Mouse (Mus musculus) 3T3-L1 (cell line): ENCODE results near the gene Abcg4.
"Not testable (repeated sequence)": the region's sequence is repeated elsewhere in the genome, so short reads cannot be mapped to it uniquely, and the experiment has no call there.

Source experiments
- DNase-seq: peaks from one replicate; pipeline ENCODE4 v3.0.0-alpha.2; 2015; ENCODE audit warnings: low read depth, low spot score

Gene Abcg4

DNA sequence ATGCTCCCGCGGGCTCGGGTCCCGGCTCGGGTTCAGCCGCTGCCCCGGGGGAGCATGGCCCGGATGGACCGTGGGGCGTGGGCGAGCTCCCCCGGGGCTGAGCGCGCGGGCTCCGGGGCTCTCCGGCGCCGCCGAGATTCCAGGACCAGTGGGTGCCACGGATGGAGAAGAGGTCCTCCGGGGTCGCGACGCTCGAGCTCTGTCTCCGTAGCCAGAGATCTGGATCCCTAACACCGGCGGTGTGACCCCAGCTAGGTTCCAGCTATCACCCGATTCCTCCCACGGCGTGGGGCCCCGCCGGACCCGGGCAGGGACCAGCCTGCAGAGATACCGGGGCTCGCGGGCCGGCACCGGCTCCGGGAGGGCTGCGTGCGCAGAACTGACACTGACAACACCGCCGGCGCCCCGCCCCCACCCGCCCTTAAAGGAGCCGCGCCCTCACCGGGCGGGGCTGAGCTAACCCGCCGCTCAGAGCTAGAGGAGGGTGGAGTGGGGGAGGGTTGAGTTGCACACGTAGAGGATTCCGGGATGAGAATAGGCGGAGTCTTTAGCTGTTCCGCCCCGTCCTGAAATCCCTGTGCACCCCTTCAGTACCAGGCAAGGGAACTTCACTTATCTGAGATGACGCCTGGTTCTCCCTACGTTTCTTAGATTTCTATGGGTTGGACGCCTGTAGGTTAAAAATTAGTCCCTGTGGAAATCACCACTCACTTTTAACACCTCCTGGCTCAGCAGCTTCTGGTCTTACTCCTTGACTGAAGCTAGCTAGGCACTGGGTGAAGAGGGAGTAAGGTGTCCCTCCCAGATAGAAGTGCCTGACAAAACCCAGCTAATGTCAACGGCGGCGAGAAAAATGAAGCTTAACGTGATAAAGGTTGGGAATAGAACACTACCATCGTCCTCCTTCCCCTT lies 31.7 kb upstream of the Abcg4 start, which contains the start of gene C2cd2l:
Gene C2cd2l (minus strand): TSS at position 399 of the 912 bp plus-strand sequence.
- DNase-seq: peak; percentile 97

DNA sequence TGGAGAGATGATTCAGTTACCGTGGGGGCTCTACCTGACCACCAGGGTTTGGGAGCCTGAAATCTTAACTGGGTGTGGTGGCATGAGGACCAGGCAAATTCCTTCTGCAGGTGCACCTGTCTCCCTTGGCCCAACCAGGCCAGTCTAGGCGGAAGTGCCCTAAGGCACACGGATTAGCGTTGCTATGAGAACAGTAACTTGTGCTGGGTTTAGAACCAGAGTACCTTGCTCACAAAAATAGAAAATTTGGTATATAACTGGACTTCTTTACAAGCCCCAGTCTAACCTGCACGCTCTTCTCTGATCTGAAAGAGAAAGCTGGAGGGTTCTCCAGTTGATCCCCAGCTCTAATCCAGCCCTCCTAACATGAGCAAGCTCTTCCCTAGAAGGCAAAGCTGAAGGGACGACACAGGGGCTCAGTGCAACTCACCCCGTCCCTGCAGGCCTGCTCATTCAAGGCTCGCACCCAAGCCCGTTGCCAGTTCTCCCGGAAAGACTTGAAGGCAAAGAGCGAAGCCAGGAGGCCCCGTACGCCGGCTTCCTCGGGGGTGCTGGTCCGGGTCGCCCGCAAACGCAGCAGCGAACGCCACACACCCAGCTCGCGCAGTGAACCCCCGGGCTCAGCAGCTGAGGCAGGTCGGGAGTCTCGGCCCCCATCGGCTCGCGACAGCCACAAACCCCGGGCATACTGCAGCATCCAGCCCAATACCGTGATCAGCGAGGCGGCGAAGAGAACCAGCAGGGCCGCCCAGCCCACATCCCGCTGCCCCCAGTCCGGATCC lies 30.9 kb upstream of the Abcg4 start:
- peak; percentile 22 for DNase-seq

DNA sequence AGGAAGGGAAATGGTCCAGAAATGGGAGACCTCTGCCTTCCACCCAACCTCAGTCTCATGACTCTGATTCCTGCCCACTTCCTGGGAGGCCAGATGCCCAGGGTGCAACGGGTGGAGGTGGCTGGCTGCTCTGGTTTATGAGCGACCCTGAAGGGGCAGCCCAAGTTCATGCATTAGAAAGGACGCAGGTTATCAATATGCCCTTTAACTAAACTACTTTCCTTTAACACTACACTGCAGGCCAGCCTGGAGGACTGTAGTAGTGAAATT lies 30.3 kb upstream of the Abcg4 start:
- DNase-seq: no peak

DNA sequence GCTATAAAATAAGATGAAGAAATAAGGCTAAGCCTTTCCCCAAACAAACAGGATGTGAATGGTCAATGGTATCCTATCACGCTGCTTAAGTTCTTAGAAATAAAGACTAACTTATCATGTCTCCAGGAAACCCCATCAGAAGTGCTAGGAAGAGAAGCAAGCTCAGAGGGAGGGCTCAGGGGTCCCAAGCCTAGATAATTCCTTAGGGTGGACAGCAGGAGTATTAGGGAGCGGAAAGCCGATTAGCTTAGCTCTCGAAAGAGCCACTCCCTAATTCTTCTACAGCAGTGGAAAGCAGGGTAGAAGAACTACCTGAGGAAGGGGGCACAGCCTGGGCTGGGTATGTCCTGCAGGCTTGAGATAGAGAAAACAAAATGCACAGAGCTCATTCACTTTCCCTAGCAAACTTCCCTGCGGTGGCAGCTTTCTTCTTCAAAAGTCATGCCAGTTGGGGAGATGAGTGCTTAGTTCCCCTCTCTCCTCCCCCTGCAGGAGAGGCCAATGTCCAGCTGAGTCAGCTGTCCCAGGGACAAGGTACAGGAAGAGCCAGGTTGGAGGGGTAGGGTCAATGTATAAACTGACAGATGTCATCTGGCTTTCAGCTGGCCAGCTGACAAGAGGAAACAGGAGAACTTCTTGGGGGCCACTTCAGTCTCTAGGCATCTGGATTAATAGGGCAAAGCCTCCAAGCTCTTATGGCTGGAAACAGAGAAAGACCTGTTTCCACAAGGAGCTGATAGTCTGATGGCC lies 29.8 kb upstream of the Abcg4 start:
- DNase-seq: peak; percentile 13

DNA sequence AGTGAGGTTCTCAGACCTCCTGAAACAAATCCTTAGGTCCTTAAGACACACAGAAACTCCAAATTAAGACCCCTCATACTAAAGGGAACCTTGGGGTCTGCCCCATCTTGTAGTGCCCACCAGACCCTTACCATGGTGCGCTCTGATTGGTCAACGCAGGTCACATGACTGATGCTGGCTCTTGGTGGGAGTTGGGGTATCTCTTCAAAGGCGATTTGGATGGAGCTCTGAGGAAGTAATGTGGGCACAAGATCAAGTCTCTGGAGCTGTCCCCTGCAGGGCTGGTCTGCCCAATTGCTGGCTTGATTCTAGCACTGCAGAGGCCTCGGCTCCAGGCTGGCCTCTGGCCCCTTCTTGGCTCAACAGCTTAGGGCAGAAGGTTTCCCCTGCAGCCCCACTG lies 29.0 kb upstream of the Abcg4 start:
- DNase-seq: no peak

DNA sequence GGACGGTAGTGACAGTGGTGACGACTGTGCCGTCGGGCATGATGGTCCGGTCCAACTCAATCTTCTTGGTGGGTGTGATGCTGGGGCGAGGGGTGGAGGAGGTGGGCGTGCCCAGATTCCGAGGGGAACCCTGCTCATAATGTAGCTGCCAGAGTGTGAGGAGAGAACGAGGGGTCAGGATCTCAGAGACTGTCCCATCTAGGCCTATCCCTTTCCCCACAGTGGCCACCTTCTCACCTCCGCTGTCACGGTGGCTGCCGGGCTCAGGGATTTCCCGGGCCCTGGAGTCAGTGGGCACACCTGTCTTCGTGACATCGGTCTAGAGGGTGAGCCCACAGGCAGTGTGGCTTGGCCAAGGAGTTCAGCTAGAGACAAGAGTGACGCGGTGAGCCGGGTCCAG lies 26.5 kb upstream of the Abcg4 start:
- no peak for DNase-seq

DNA sequence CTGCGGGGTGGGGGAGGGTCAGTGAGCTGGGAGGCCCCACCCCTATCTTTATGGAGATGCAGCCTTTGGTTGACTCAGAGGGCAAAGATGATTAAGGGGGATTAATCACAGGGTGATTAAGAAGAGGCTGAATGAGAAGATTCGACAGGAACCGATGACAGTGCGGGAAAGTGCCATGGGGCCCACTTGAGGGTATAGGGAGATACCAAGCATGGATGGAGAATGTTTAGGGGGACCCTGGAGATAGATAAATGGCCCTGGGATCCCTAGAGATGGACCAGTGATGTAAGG lies 25.8 kb upstream of the Abcg4 start:
- DNase-seq: no peak

DNA sequence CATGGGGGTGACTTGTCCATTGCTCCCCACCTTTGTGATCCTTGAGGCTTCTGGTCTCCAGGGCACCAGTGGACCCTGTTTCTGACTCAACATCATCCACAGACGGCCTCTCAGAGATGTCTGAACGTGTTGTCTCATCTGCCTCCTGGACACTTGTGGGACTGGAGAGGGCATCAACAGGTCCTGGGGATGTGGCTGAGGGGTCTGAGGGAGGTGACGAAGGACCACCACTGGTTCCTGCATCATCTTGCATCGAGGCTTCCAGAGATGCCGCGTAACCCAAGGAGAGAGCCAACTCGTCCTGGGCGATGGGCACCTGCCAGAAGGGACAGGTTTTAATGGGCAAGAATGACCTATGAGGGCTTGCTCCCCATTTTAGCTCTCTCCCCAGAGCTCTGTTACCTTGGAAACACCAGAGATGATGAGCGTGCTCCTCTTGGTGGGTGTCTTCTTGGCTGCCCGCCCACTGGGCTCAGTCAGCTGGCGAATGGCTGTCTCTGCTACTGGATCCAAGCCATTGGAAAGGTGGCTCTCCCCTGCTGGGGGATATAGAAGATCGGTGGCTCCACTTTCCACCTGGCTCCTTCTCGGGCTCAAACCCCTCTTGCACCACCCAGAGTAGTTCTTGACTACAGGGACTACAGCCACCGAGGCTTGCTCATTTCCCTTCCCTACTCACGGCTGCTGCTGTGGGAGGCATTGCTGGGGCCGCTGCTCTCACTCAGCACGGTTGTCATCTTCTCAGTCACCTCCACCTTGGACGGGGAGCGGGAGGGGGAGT lies 25.3 kb upstream of the Abcg4 start:
- DNase-seq: no peak

DNA sequence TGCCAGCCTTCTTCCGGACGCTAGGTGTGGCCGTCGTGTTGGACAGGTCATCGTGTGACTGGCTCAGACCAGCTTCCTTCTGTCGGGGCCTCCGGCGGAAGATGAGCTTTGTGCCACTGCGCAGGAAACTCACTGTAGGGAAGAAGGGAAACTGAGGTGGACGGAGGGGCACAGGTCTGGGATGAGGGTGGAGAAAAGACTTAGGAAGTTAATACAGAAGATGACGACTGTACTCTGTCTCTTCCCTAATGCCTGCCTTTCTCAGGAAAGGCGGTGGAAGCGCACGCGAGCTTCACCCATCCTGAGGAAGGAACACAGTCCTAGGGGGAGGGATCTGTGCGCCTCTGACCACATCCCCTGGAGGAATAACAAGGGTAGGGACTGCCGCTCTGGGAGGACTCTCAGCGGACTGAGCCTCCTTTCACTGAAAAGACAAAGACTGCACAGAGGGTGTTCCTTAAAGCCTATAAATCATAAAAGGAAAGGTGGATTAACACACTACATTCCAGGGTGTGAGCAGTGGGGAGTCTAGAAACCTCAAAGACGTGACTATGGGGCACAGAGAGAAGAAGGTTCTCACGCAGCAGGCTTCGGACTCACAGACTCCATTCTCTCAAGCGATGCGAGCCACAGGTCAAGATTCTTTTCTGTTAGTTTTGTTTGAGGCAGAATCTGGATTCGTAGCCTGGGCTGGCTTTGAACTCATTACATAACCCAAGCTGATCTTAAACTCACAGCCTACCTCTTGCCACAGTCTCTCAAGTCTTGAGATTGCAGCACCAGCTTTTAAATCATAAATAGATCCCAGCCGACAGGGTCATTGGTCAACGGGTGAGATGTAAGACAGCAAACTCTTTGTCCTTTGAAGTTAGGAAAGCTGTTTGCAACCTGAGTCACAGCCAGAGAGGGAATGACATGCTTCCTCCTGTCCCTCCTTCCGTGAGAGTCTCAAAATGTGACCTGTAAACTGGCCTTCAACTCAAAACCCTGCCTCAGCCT lies 23.0 kb upstream of the Abcg4 start:
- no peak for DNase-seq

DNA sequence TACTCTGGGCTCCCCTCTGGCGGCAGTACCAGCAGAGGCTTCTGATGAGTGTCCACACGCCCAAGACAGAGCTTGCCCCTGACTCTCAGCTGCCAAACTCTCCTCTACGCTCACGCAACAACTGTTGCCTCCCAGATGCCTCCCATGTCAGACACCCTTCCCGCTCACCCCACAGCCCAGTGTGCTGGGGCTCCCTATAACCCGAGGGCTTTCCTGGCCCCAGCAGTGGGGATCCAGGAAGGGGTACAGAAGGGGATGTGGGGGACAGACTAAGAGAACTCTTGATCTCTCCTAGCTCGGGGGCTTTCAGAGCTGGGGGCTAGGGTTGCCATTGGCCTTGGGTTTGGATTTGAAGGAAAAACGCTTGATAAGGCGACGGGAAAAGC lies 22.3 kb upstream of the Abcg4 start:
- DNase-seq: no peak

DNA sequence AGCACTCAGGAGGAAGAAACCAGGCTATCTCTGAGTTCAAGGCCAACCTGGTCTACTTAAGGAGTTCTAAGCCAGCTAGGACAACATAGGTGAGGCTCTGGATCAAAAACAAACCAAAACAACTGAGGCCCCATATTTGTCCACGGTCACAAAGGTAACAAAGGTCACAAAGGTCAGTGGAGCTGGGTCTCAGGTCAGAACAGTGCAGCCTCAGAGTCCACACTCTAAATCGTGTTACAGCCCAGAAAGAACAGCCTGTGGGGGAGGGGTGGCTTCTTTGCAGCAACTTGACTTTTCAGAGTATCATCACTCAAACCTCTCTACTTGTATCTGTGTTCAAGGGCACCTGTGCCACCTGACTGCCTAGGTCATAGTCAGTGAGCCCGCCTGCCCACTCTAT lies 21.3 kb upstream of the Abcg4 start:
- no peak for DNase-seq

DNA sequence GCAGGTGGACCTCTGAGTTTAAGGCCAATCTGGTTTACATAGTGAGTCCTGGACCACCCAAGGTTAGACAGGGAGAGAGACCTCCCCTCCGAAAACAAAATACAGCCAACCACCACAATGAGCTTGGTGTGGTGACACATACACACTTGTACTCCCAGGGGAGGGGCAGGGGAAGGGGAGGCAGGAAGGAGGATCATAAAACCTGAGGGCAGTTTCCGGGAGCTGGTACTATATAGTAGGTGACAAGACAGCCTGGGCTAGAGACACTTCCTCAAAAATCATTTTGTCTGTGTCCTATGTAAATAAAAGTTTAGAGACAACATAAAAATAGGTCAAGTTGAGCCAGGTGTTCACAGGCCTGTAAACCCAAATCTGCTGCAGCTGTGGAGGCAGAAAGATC lies 18.8 kb upstream of the Abcg4 start:
- no peak for DNase-seq

DNA sequence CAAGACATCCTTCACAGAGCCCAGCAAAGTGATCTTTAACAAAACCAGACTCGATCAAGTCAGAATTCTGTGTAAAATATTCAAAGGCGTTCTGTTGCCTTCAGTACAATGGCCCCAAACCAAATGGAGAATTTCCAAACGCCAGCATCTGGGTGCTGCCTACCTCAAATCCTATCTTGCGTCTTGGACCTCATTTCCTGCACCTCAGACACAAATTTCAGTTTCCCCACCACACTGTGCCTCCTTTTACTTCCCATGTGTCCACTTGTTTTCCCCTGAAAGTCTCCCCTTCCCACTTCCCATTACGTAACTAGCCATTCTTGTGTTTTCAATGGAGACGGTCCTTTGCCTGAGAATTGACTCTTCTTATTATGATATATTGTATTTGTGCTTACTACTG lies 18.1 kb upstream of the Abcg4 start:
- no peak for DNase-seq

DNA sequence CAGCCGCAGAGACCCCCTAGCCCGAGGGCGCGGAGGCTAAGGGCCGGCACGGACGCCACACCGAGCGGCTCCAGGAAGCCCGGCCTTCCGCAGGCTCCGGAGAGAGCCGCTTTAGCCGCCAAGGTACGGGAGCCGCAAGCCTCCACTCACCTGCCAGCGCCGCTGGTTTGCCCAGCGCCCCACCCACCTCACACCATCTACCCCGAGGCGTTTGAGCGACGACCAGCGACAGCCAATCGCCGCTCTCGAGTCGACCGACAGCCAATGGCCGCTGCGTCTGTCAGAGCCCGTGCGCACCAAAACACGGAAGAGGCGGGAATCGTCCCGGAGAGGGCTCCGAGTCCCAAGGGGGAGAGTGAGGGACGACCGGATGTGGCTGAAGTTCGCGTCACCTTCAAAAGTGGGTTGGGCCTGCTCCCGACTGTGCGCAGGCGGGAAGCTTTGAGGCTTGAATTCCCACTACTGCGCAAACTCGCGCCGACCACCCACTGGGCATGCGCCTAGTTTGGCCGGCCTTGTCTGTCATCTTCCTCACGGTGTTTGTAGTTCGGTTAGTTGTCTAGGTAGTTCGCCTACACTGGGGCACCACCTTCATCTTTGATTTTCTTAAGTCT lies 17.2 kb upstream of the Abcg4 start, which contains the start of gene Hinfp:
Gene Hinfp (minus strand): TSS at position 206 of the 614 bp plus-strand sequence.
- peak; percentile 99 for DNase-seq

DNA sequence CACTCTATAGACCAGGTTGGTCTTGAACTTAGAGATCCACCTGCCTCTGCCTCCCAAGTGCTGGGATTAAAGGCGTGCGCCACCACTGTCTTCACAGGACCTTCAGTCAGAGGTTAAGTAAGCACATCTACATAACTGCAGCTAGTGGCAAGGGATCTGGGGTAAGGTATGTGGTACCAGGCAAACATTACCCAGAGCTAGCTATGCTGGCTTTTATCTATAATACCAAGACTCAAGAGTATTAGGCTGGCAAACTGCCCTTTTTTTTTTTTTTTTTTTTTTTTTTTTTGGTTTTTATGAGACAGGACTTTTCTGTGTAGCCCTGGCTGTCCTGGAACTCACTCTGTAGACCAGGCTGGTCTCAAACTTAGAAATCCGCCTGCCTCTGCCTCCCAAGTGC lies 11.6 kb upstream of the Abcg4 start:
- not testable (repeated sequence) for DNase-seq

DNA sequence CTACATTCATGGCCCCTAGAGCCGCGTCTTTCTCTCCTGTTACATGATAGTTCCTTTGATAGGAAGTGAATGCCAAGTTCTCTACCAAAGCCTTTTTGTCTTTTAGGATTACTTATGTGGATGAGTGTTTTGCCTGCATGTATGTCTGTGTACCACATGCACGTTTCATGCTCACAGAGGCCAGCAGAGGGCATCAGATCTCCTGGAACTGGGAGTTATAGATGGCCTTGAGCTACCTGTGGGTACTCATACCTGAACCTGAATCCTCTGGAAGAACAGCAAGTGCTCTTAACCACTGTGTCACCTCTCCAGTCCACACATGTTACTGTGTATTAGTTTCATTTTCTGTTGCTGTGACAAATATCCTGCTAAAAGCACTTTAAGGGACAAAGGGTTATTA lies 4.1 kb upstream of the Abcg4 start:
- DNase-seq: peak; percentile 52

DNA sequence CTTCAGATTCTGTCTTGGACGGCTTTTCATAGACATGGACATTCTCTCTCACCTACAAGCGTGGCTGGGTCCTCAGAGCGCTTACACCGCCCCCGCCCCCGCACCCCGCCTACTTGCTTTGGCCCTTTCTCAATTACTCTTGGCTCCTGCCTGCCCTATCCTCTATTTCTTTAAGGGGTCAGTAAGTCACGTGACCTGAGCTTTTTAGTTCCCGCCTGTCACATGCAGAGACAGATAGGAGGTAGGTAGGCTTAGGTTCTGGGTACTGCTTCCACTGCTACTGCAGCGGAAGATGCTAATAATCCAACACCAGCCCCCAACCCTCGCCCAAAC lies 510 bp upstream of the Abcg4 start:
- DNase-seq: no peak

DNA sequence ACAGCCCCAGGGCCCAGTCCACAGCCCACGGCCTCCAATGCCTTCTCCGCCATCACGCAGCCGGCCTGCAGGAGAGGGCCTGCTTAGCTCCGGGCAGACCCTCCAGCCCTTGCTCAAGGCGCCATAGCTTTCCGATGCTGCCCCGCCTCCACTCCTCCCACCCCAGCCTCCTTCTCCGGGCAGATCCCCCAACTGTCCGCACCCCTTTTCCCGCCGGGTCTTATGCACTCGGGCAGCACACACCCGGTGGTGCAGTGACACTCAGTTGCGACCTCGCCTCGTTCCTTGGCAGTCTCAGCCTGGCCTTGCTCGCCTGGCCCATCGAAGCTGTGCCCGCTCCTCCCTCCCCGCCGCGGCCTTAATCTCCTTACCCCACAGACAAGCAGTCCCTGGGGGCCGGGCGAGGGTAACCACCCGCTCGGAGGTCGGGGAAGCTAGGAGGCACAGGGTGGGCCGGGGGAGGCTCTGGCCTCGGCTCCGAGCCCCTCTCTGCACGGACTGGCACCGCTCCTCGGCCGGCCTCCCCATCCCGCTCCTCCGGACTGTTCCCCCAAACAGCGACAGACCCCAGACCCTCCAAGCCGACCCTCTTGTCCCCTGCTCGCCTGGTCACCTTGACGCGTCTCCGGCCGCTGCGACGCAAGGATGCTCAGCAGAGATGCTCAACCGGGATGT lies 877 bp downstream of the Abcg4 start:
- no peak for DNase-seq

DNA sequence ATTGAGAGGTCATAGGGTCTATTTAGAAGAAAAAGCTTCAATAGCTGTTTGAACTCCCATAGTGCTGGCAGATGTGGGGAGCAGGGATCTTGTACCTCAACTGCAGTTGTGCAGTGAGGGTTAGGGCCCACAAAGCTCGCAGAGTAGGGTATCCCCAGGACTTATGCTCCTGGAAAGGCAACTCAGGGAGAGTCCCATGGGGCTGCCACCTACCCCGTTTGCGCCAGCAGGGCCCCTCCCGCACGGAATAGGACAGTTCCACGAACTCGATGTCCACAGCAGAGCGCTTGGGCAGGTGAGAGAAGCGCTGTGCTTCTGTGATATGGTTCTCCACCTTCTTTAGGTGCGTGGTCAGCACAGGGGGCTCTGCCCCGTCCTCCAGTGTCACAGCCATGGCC lies 1.4 kb downstream of the Abcg4 start:
- no peak for DNase-seq
